ENCODE assay signal across 22 mouse cellular contexts in genomic region chr8:95653351-95653750, GRCm38 (mm10).
"Had no signal": no experiment of that assay in that cellular context is flagged by ENCODE, and none has a peak within 500 bp of the region (broad histone marks: within the 10 kb centered on the region; RNA-seq: fewer than 3 reads in every experiment).

No protein-coding gene starts in this region.

- DNase-seq: forebrain, postnatal 0 days; gastrocnemius, postnatal 14 days; gastrocnemius, postnatal 36 days; heart, adult 11 months; heart, adult 2 months; heart, postnatal 14 days; heart, postnatal 36 days; kidney, adult 11 months; kidney, adult 2 months; kidney, adult 9 months; kidney, postnatal 10 days; kidney, postnatal 25 days; kidney, postnatal 4 days had no signal

- H3K4me3 ChIP-seq: heart, adult 2 months; heart, embryonic 13.5 days; heart, embryonic 15.5 days; hindbrain, embryonic 13.5 days; hindbrain, embryonic 15.5 days; layer of hippocampus, adult 2 months; left cerebral cortex, adult 2 months; limb, embryonic 10.5 days; limb, embryonic 12.5 days had no signal

- H3K27ac ChIP-seq: heart, adult 2 months; heart, embryonic 13.5 days; heart, embryonic 15.5 days; hindbrain, embryonic 13.5 days; hindbrain, embryonic 15.5 days; hindbrain, postnatal 0 days; layer of hippocampus, adult 2 months; left cerebral cortex, adult 2 months; limb, embryonic 10.5 days; limb, embryonic 12.5 days had no signal

- H3K4me1 ChIP-seq: hindbrain, embryonic 13.5 days; hindbrain, embryonic 15.5 days had no signal
